Mouse (Mus musculus): ENCODE measurements around the gene Sec24c. TPM values are rescaled to one million over a fixed set of nuclear protein-coding genes. Genes with fewer than 3 reads are reported as not detected.

Sec24c gene
- total and polyA plus RNA-seq, 3 experiments: 98.2 to 133 (median 106) TPM

DNA sequence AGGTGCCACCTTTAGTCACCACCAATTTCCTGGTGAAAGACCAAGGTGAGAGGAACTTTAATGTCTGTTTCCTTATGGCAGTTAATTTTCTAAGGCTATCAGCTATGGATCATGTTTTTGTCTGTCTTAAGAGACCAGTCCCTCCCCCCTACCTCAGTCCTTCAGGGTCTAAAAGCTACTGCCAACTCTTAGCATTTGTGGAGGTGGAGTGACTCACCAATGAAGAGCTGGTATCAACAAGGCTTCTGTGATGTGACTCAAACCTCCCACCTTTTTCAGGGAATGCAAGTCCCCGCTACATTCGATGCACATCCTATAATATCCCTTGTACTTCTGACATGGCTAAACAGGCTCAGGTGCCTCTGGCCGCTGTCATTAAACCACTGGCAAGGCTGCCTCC lies 12.5 kb downstream of the Sec24c start:
- H3K4me3 ChIP-seq: no peak overlapping the region
- no peaks in the 10 kb centered on the region for H3K27me3 ChIP-seq (ENCODE audit: control insufficient read depth, insufficient read depth, low read length)
- TF ChIP-seq EP300 (IDR thresholded peaks at IDR 0.05; ENCODE audit: insufficient read depth, low read depth, low read length): no peak
- WGBS: 93% methylated on average over 3 of the region's 3 CpGs
- H3K4me1 ChIP-seq (ENCODE audit: control insufficient read depth, insufficient read depth, low read length): peaks cover 4% of the 10 kb centered on the region; the same call in 1 of the 2 replicates
- no peak for DNase-seq
- intact Hi-C loops (cut with DNase I): no loop called here
- no peak overlapping the region for H3K9ac ChIP-seq (ENCODE audit: low read depth, low read length)
- H3K79me2 ChIP-seq (replicated peaks; ENCODE audit: control insufficient read depth, insufficient read depth, low read length): no peaks in the 10 kb centered on the region
- H3K27ac ChIP-seq: no peak overlapping the region
- H3K36me3 ChIP-seq (ENCODE audit: control insufficient read depth, insufficient read depth, low read length): peaks cover 7% of the 10 kb centered on the region

DNA sequence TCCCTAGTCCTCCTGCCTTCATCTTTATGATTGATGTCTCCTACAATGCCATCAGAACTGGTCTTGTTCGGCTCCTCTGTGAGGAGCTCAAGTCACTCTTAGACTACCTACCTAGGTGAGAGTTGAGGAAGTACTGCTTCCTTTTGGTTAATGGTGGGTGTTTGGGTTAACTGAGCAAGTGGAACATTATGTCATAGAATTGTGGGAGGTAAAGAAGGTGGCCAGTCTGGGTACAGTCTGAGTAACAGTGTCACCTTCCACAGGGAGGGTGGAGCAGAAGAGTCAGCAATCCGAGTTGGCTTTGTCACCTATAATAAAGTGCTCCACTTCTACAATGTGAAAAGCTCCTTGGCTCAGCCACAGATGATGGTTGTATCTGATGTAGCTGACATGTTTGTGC lies 14.9 kb downstream of the Sec24c start:
- Histone ChIP-seq H3K27me3 (ENCODE audit: control insufficient read depth, insufficient read depth, low read length) (no peaks in the 10 kb centered on the region), H3K4me3 (no peak overlapping the region), H3K27ac (no peak overlapping the region), H3K36me3 (ENCODE audit: control insufficient read depth, insufficient read depth, low read length) (peaks cover 2% of the 10 kb centered on the region; the same call in 1 of the 2 replicates), H3K79me2 (replicated peaks; ENCODE audit: control insufficient read depth, insufficient read depth, low read length) (no peaks in the 10 kb centered on the region), H3K9ac (ENCODE audit: low read depth, low read length) (no peak overlapping the region), H3K4me1 (ENCODE audit: control insufficient read depth, insufficient read depth, low read length) (no peaks in the 10 kb centered on the region)
- intact Hi-C loops (cut with DNase I): no loop called here
- WGBS: 84% methylated on average over 2 of the region's 2 CpGs
- TF ChIP-seq POLR2A (IDR thresholded peaks at IDR 0.05; ENCODE audit: insufficient read depth, low read depth, low read length) (no peak), CTCF (IDR thresholded peaks at IDR 0.05) (no peak), EP300 (IDR thresholded peaks at IDR 0.05; ENCODE audit: insufficient read depth, low read depth, low read length) (no peak)
- no peak for DNase-seq

GRCm38 (mm10) chr14:20691772-20692171 lies 17.7 kb downstream of the Sec24c start:
- TF ChIP-seq POLR2A (IDR thresholded peaks at IDR 0.05; ENCODE audit: insufficient read depth, low read depth, low read length): no peak
- TF ChIP-seq CTCF (IDR thresholded peaks at IDR 0.05): no peak
- TF ChIP-seq EP300 (IDR thresholded peaks at IDR 0.05; ENCODE audit: insufficient read depth, low read depth, low read length): no peak
- WGBS: 87% methylated on average over 6 of the region's 6 CpGs
- intact Hi-C loops (cut with DNase I): no loop called here

DNA sequence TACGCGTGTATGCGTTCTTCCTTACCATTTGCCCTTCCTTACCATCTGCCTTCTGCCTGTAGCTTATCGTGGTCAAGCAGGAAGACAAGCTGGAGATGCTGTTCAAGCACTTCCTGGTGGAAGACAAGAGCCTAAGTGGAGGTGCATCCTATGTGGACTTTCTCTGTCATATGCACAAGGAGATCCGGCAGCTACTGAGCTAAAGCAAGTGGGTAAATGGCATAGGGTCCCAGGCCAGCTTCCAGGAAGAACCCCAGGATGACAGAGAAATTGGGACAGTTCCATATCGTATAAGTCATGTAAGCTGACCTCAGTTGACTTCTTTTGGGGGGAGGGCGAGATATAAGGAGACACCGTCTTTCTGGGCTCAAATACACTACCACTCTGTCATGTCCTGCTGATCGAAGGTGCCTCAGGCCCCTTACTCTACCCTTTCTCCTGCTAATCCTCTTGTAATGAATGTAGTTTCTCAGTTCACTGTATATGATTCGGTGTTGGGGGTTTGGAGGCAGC lies 19.5 kb downstream of the Sec24c start:
- no peaks in the 10 kb centered on the region for H3K79me2 ChIP-seq (replicated peaks; ENCODE audit: control insufficient read depth, insufficient read depth, low read length)
- peaks cover 13% of the 10 kb centered on the region for H3K36me3 ChIP-seq (ENCODE audit: control insufficient read depth, insufficient read depth, low read length)
- H3K27ac ChIP-seq: no peak overlapping the region
- WGBS: 69% methylated on average over 10 of the region's 10 CpGs
- H3K4me3 ChIP-seq: no peak overlapping the region
- no peak overlapping the region for H3K9ac ChIP-seq (ENCODE audit: low read depth, low read length)
- H3K27me3 ChIP-seq (ENCODE audit: control insufficient read depth, insufficient read depth, low read length): no peaks in the 10 kb centered on the region
- DNase-seq: no peak
- TF ChIP-seq POLR2A (IDR thresholded peaks at IDR 0.05; ENCODE audit: insufficient read depth, low read depth, low read length) (no peak), CTCF (IDR thresholded peaks at IDR 0.05) (no peak), EP300 (IDR thresholded peaks at IDR 0.05; ENCODE audit: insufficient read depth, low read depth, low read length) (no peak)
- H3K4me1 ChIP-seq (ENCODE audit: control insufficient read depth, insufficient read depth, low read length): peaks cover 17% of the 10 kb centered on the region
- intact Hi-C loops (cut with DNase I): loop anchor here (2.0 kb wide), 1 partner anchor 19 kb away; the partner anchor contains the start of gene Sec24c

More at GRCm38 (mm10) chr14:20691772-20692171, 17.7 kb downstream of the Sec24c start:
- no peaks in the 10 kb centered on the region for H3K79me2 ChIP-seq (replicated peaks; ENCODE audit: control insufficient read depth, insufficient read depth, low read length)
- H3K36me3 ChIP-seq (ENCODE audit: control insufficient read depth, insufficient read depth, low read length): peaks cover 4% of the 10 kb centered on the region
- no peak for DNase-seq
- H3K27me3 ChIP-seq (ENCODE audit: control insufficient read depth, insufficient read depth, low read length): no peaks in the 10 kb centered on the region
- H3K9ac ChIP-seq (ENCODE audit: low read depth, low read length): no peak overlapping the region
- no peak overlapping the region for H3K27ac ChIP-seq
- H3K4me1 ChIP-seq (ENCODE audit: control insufficient read depth, insufficient read depth, low read length): peaks cover 8% of the 10 kb centered on the region
- H3K4me3 ChIP-seq: no peak overlapping the region

GRCm38 (mm10) chr14:20694185-20694883 lies 20.2 kb downstream of the Sec24c start:
- intact Hi-C loops (cut with DNase I): loop anchor here (2.0 kb wide), 1 partner anchor 20 kb away; the partner anchor contains the start of gene Sec24c
- TF ChIP-seq POLR2A (IDR thresholded peaks at IDR 0.05; ENCODE audit: insufficient read depth, low read depth, low read length): no peak

More at GRCm38 (mm10) chr14:20694185-20694883, 20.2 kb downstream of the Sec24c start:
- H3K27me3 ChIP-seq (ENCODE audit: control insufficient read depth, insufficient read depth, low read length): no peaks in the 10 kb centered on the region
- WGBS: 39% methylated on average over 13 of the region's 13 CpGs
- peaks cover 18% of the 10 kb centered on the region for H3K4me1 ChIP-seq (ENCODE audit: control insufficient read depth, insufficient read depth, low read length)
- DNase-seq: no peak
- no peaks in the 10 kb centered on the region for H3K79me2 ChIP-seq (replicated peaks; ENCODE audit: control insufficient read depth, insufficient read depth, low read length)
- peak overlapping the region; percentile 91 for H3K4me3 ChIP-seq
- peaks cover 12% of the 10 kb centered on the region for H3K36me3 ChIP-seq (ENCODE audit: control insufficient read depth, insufficient read depth, low read length)
- peak overlapping the region; percentile 96 for H3K27ac ChIP-seq
- no peak overlapping the region; the same call in 1 of the 2 replicates for H3K9ac ChIP-seq (ENCODE audit: low read depth, low read length)
